Mouse (Mus musculus): ENCODE data around the gene Mpp3.

The Mpp3 gene

DNA sequence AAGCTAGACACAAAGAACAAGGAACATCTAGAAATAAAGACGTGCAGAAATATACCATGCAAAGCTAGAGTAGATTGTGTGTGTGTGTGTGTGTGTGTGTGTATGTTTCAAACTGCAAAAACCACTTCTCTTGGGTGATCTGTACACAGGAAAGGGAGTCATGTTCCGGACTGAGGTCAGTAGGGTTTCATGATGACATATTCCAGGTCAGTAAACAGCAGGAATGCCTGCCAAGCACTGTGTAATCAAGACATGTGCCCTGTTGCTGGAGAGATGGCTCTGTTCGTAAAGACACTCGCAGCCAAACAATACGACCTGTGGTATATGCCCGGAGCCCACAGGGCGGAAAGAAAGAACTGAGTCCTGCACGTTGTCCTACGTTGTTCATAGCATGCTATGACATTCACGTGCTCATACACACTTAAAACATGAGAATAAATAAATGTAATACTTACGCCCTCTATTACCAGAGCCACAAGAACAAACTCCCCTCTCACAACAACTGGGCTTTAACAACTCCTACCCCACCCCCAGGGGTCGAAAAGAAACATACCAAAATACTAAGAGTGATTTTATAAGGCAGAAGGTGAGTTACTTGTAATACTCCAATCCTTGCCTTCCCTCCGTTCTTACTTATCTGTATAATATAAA lies 11.4 kb upstream of the Mpp3 start:
- no peak for DNase-seq (ENCODE audit: low spot score in 2 of 2)

DNA sequence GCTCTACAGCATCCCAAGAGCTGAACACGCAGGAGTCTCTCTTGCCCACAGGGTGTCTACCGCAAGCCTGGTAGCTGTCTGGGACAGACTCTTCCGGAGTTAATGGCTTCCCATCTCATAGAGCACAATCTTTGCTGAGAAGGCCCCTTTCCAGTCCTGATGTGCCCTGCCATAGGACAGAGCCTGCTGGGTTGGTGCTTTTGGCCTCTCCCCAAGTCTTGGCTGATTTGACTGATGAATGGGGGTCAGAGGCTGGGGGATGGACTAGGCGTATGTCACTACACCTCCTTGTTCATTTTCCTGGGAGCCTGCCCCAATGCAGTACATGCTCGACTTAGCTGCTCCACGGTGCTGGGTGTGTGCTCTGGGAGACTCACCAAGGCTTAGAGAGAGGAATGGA lies 9.5 kb upstream of the Mpp3 start:
- DNase-seq (ENCODE audit: low spot score in 2 of 2) = no peak

DNA sequence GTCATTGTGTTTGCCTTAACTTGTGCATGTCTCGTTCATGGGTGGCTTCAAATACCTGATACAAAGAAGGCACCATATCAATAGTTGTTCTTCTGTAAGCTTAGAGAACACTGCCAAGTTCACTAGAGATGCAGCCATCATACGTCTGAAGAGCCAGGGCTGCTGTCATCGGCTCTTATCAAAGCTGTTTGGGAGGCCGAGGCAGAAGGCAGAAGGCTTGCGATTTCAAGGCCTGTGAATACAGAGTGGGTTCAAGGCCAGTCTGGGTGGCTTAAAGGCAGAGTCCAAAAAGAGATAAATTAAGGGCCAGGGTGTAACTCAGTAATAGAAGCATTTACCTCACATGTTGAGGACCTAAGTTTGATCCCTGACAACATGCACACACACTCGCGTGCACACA lies 8.1 kb upstream of the Mpp3 start:
- DNase-seq (ENCODE audit: low spot score in 2 of 2) = no peak

DNA sequence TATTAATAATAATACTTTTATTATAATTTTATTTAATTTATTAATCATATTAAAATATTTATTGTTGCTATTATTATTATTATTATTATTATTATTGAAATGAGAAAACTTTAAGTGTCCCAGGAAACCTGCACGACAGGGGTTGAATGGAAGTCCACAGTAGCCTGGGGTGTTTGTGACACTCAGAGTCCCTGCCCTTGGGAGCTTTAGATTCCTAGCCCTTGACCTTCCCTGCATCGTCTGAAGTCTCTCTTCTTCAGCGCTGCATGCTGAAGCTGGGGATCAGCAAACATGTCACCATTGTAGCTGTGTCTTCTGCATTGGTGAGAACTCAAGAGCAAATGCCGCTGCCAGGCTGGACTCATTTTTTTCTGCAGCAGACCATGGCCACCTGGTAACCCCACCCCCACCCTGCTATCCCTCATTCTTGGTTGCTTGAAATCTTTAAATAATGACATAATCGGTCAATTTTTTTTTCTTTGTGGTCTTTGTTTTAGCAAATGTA lies 7.2 kb upstream of the Mpp3 start:
- no peak for DNase-seq (ENCODE audit: low spot score in 2 of 2)

DNA sequence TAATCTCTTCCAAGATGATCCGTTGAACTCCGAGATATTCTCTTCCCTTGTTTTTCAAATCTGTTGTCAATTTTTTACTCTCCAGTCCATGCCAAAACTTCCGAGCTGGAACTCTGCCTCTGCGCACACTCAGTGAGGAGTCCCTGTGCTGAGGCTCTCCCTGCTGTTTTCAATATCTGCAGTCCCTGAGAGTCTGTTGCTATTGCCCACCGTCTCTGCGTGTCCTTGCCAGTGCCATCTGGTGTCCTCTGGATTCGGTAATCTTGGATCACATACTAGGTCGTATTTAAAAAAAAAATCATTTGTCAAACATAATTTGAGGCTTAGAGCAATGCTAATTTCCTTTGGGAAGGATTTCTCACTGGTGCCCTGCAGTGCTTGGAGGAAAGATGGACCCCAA lies 6.6 kb upstream of the Mpp3 start:
- no peak for DNase-seq (ENCODE audit: low spot score in 2 of 2)

DNA sequence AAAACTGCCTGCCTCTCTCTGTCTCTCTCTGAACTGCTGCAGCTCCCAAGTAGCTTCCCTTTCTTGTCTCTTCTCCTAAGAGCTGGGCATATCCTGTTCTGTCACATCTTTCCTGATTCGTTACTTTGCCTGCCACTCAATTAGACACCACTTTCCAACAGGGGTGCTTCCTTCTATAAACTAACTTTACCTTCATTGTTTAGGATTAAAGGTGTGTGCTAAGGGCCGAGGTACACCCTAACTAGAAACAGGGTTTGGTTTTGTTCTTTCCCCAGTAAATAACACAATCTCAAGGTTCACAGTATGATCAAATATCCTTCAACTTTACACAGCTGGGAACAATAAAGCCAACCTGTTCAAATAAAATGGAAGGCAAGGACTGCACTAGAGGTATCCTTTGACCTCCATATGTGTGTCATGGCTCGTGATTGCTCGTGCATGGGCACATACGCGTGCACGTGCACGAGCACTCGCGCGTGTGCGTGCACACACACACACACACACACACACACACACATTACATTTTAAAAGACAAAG lies 4.9 kb upstream of the Mpp3 start:
- no peak for DNase-seq (ENCODE audit: low spot score in 2 of 2)

DNA sequence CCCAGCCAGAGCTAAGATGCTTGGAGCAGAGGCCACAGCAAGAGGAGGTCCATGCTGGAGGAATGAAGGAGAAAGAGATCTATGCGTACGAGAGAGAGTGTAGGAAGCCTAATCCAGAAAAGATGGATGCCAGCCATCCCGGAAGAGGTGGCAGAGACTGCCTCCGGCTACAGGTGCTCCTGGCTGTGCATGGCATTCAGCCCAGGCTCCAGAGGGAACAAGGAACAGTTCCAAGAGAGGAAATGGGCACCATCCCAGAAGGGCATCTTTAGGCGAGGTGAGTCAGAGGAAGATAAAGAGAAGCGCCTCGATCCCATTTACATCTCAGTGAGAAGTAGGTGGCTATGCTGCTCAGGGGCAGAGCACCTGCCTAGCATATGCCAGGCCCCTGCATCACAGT lies 2.9 kb upstream of the Mpp3 start:
- no peak for DNase-seq (ENCODE audit: low spot score in 2 of 2)

DNA sequence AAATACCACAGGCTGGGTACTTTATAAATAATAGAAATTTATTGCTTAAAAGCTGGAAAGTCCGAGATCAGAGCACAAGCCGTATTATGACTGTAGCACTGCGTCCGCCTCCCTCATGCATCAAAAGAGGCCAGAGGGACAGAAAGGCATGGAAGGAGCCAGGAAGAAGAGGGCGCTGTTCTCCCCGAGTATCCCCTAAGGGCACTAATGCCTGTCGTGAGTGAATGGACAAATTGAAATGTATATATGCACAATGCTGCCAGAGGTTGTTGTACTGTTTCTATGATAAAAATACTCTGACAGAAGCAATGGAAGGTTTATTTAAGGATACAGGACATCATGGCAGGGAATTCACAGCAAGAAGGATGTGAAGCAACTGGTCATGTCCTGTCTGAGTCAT lies 1.7 kb upstream of the Mpp3 start:
- DNase-seq (ENCODE audit: low spot score in 2 of 2) = no peak

- DNase-seq (ENCODE audit: low spot score in 2 of 2) = no peak
These were observed 1.0 kb upstream of the Mpp3 start for GRCm38 (mm10) chr11:102029304-102029703.

DNA sequence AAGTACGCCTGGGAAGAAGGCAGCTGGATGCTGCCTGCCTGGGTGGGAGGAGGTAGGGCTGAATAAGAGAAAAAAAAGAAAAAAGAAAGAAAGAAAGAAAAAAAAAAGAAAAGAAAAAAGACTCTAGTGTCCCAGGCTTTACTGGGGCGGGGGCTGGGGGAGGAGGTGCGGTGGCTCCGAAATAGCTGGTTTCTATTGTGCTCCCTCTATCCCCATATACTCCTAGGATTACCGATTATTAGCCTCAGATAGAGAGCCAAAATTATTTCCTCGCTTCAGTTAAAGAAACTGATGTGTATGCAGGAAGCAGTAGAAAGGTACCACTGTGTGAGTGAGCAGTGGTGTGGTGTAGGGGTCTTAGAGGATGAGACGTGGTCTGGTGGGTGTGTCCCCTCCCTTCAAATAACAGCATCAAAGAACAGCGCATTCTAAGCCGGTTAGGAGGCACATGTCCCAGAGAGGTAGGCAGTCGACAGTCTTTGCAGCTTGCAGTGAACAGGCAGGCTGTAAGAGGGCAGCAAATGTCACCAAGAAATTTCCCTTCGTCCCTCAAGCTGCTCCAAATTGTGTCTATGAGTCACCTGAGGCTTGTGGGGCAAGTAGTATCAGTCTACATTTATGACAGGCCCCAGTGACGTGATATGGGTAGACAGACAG lies 772 bp downstream of the Mpp3 start:
- no peak for DNase-seq (ENCODE audit: low spot score in 2 of 2)

DNA sequence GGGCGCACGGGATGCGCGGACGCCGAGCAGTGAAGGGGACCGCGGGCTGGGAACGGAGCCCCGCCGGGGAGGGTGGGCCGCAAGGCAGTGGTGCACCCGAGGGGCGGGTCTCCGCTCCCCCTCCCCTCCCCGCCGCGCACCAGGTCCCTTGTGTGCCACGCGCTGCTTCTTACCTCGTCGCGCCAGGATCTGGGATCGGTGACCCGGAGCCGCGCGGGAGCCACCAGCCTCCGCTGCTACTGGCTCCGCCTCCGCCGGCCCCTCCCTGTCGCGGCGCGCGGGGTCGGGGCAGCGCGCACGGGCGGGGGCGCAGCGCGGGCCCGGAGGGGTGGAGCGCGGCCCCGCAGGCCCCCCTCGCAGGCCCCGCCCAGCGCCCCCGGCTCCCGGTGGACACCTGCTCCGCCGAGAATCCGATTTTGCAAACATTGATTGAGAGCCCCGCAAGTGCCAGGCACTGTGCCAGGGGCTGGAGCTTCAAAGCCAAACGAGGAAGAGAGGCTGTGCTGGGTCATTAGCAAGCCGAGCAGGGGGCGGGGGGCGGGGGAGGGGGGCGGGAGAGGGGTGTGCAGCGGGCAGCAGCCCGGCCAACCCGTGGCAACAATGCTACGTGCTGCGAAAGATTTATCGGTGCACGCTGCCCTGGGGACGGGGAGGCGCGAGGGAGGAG lies 1.4 kb downstream of the Mpp3 start:
- DNase-seq (ENCODE audit: low spot score in 2 of 2) = no peak

DNA sequence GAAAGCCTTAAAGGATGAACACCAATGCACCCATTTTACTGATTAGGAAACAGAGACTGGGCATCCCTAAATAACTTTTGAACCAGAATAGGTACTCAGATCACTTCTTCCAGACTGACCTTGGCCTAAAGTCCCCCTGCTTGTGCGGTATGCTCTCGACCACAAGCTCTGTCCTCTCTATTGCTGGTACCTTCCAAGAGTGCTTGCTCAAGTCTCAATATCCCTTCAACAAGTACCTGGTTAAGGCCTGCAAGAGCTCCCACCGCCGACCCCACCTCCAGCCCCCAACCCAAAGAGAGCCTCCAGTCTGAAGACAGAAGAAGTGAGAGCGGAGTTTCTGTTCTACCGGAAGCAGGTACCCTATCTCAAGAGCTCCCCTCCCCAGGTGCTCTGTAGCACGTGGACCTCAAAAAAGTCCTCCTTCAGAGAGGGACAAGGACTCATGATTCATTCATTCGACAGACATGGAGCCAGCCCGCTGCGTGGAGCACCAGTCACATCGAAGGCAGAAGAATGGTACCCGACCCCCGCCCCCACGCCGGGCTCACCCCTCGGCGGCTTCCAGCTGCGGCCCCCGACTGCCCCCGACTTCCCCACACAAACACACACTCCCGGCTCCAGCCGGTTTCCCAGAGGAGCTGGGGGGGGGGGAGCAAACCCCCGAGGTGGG lies 2.1 kb downstream of the Mpp3 start:
- no peak for DNase-seq (ENCODE audit: low spot score in 2 of 2)

DNA sequence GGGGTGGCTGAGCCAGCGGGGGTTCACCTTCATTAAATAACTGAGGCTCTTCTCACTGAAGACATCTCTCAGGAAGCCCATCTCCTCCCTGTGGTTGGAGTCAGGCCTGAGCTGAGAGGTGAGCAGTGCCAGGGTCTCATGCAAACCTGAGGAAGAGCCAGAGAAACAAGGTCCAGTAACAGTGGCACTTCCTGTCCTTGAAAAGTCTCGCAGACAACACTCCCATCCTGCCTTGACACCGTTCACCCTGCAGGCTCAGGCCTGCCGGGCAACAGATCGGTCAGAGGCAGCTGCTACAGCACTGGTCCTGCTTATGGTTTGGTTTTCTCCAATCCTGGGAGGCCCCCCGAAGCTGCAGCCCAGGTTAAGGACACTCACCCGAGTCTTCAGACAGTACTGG lies 2.9 kb downstream of the Mpp3 start:
- DNase-seq (ENCODE audit: low spot score in 2 of 2) = no peak

GRCm38 (mm10) chr11:102024875-102025274 lies 3.4 kb downstream of the Mpp3 start:
- no peak for DNase-seq (ENCODE audit: low spot score in 2 of 2)

DNA sequence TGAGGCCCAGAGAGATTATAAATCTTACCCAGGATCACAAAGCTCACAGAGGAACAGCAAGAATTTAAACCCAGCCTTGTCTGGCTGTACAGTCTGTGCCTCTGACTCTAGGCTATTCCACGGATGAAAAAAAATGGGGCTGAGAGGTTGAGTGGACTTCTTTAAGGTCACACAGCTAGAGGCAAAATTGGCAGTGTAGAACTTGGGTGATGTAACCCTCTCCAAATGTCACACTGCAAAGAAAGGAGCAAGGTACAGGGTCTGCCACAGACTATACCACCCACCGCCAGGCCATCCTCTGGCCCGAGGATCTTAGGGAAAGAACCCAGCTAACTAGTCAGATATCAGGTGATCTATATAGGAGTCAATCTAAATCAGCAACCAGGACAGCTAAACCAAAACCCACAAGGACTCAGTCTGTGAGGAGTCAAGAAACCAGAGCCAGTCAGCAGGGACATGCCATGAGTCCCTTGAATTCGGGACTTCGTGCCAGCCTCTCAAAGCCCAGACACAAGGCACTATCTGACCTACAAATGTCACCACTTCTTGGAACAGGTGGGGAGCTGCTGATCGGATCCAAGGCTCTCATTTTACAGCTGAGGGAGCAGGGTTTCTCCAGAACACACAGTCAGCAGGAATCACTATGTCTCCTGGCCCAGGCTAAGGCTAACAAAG lies 4.0 kb downstream of the Mpp3 start:
- no peak for DNase-seq (ENCODE audit: low spot score in 2 of 2)

GRCm38 (mm10) chr11:102023406-102023805 lies 4.9 kb downstream of the Mpp3 start:
- no peak for DNase-seq (ENCODE audit: low spot score in 2 of 2)

DNA sequence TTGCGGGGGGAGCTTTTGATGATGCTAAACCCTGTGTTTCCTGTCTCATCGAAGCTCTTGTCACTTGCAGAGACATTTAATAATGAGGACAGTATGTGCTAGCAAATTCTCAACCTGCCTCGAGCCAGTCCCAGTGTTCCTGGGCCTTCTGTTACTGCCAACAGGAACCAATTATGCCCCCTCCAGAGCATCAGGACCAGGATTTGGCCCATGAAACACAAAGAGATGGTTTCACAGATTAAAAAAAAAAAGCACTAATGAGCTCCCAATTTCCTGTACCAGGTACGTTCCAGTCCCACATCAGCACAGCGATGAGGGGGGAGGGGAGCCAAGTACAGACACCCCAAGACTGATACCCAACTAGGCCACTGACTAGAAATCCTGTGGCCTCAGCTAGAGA lies 7.1 kb downstream of the Mpp3 start:
- DNase-seq (ENCODE audit: low spot score in 2 of 2) = no peak

- no peak for DNase-seq (ENCODE audit: low spot score in 2 of 2)
These were observed 8.5 kb downstream of the Mpp3 start for GRCm38 (mm10) chr11:102019736-102020135.

DNA sequence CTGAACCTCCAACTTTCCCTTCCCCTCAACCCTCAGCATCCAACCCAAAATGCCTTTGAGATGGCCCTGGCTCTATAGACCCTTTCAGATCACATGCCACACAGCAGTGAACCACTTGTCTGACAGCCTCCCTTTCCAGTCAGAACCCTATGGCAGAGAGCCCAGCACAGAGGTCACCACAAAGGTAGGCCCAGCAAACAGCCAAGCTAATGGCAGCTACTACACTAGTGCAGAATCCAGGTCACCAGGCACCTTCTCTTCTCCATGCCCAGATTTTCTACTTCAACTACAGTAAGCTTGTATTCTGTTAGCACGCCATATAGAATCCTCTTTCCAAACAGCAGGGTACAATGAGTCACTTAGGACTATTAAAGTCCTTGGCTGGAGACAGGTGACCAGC lies 12.1 kb downstream of the Mpp3 start:
- DNase-seq (ENCODE audit: low spot score in 2 of 2) = no peak

DNA sequence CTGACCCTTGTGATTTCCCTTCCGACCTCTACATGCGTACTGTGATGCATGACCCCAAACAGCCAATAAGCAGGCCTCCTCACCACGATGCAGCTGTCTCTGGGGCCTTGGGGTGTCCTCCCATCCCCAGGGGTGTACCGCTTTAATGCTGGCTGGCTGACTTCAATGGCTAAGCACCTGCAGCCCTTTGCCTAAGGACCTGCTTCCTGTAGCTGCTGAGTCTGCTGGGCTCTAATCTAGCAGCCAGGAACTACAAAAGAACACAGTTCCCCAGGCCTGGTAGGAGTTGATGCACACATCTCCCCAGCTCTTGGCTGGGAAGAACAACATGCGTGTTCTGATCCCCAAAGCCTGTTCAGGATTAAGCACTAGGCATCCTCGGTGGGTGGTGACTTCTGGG lies 12.8 kb downstream of the Mpp3 start:
- no peak for DNase-seq (ENCODE audit: low spot score in 2 of 2)

DNA sequence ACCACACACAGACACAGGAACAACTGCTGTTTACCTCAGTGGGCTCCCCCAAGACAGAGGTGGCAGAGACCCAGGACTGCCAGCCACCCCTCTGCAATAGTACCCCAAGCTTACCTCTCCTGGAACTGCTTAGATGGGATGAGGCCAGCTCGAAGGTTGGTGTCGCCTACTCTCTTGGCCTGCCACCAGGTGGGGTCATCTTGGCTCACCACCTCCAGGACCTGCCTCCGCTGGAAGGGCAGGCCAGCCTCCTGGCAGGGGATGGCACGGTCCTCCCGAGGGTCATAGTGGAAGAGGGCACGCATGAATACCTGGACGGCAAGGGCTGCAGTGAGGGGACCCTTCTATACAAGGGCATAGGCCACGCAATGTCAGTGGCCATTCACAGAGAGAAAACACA lies 15.1 kb downstream of the Mpp3 start:
- no peak for DNase-seq (ENCODE audit: low spot score in 2 of 2)

GRCm38 (mm10) chr11:102011510-102011909 lies 16.8 kb downstream of the Mpp3 start:
- no peak for DNase-seq (ENCODE audit: low spot score in 2 of 2)
